Mouse (Mus musculus) stomach, postnatal 0 days (tissue): ENCODE results near the gene Ndst4. TPM values are rescaled to one million over a fixed set of nuclear protein-coding genes. Genes with fewer than 3 reads are reported as not detected.

ENCODE experiments used
- ATAC-seq: fragments of 200-750 bp; cut with Nextera tagmentation; 2 replicates; pipeline ENCODE4 v1.8.0; 2017; ENCODE audit not compliant: low FRiP score, low TSS enrichment
- DNase-seq: peaks from one replicate; pipeline ENCODE4 v3.0.0-alpha.2; 2016; ENCODE audit warnings: low spot score
- H3K27ac ChIP-seq: fragments of 300-500 bp; sonication (generic); replicated peaks from 2 replicates; pipeline ENCODE4 v1.5.1; 2014; ENCODE audit warnings: mild to moderate bottlenecking, control low read depth
- H3K27me3 ChIP-seq: fragments of 300-500 bp; sonication (generic); 2 replicates; pipeline ENCODE4 v1.6.1; 2014; ENCODE audit warnings: low read length; ENCODE audit not compliant: control insufficient read depth, insufficient read depth
- H3K36me3 ChIP-seq: fragments of 300-500 bp; sonication (generic); 2 replicates; pipeline ENCODE4 v1.6.1; 2014; ENCODE audit warnings: low read length, mixed read lengths; ENCODE audit not compliant: control insufficient read depth, insufficient read depth
- H3K4me1 ChIP-seq: fragments of 300-500 bp; sonication (generic); replicated peaks from 2 replicates; pipeline ENCODE4 v1.6.1; 2014; ENCODE audit warnings: antibody characterized with exemption; ENCODE audit not compliant: control insufficient read depth, insufficient read depth
- H3K4me2 ChIP-seq: fragments of 300-500 bp; sonication (generic); replicated peaks from 2 replicates; pipeline ENCODE4 v1.6.1; 2014; ENCODE audit warnings: low read depth, mild to moderate bottlenecking, control low read depth, moderate library complexity
- H3K4me3 ChIP-seq: fragments of 300-500 bp; sonication (generic); 2 replicates; pipeline ENCODE4 v1.5.1; 2014; ENCODE audit warnings: low read depth, low read length, control low read depth
- H3K9ac ChIP-seq: fragments of 300-500 bp; sonication (generic); 2 replicates; pipeline ENCODE4 v1.6.1; 2014; ENCODE audit warnings: mild to moderate bottlenecking, low read length, control low read depth, mixed read lengths
- H3K9me3 ChIP-seq: fragments of 300-500 bp; sonication (generic); 2 replicates; pipeline ENCODE4 v1.6.1; 2016; ENCODE audit warnings: low read length; ENCODE audit not compliant: control insufficient read depth
- CTCF ChIP-seq: IDR thresholded peaks from 2 replicates; pipeline ENCODE4 v1.5.1; 2016; ENCODE audit warnings: antibody characterized with exemption, low read depth, mild to moderate bottlenecking, moderate library complexity
- EP300 ChIP-seq: optimal IDR thresholded peaks from 2 replicates; pipeline ENCODE3; 2016; ENCODE audit warnings: antibody characterized with exemption
- WGBS: fragments of 180-500 bp; shearing (Covaris S2); extraction: QIAGEN DNeasy Blood & Tissue Kit; methylation state at CpG from one replicate; pipeline ENCODE4 v1.1.7; 2014; 5-methylcytosine and 5-hydroxymethylcytosine counted together
- polyA plus RNA-seq: library from polyadenylated mRNA; unstranded; fragments of >200 nt; fragmentation: Nextera tagmentation; extraction: Ambion mirVana; gene quantifications from 2 replicates; pipeline ENCODE4 v1.2.1, GENCODE M21; 2015

Gene Ndst4
- 0.16 and 0.21 TPM in 2 replicates for polyA plus RNA-seq

- Histone ChIP-seq H3K4me1 (no peaks in the 10 kb centered on the region), H3K27me3 (no peaks in the 10 kb centered on the region), H3K27ac (no peak within 1 kb of the TSS), H3K9ac (peak within 1 kb of the TSS; percentile 51; the same call in 1 of the 2 replicates), H3K4me2 (peak within 1 kb of the TSS; percentile 61), H3K4me3 (peak within 1 kb of the TSS; percentile 37), H3K36me3 (no peaks in the 10 kb centered on the region), H3K9me3 (no peaks in the 10 kb centered on the region)
- ATAC-seq (no peak), DNase-seq (peak; percentile 13)
- WGBS: 13% methylated on average over 14 of the region's 14 CpGs
- TF ChIP-seq CTCF (no peak), EP300 (no peak)
These were observed at the start of gene Ndst4 for GRCm38 (mm10) chr3:125403601-125404396. Ndst4 (plus strand) TSS chr3:125404076.

GRCm38 (mm10) chr3:125397443-125397842 lies 6.4 kb upstream of the Ndst4 start:
- TF ChIP-seq CTCF (peak; percentile 13; the same call in 1 of the 2 replicates), EP300 (no peak)
- H3K27ac ChIP-seq: no peak overlapping the region
- H3K27me3 ChIP-seq: no peaks in the 10 kb centered on the region
- no peak overlapping the region for H3K4me3 ChIP-seq
- ATAC-seq: no peak
- no peaks in the 10 kb centered on the region for H3K9me3 ChIP-seq
- no peak for DNase-seq
- H3K36me3 ChIP-seq: no peaks in the 10 kb centered on the region
- no peak overlapping the region for H3K9ac ChIP-seq
- WGBS: 53% methylated on average over 3 of the region's 3 CpGs
- H3K4me2 ChIP-seq: no peak overlapping the region
- H3K4me1 ChIP-seq: no peaks in the 10 kb centered on the region

GRCm38 (mm10) chr3:125406456-125406855 lies 2.6 kb downstream of the Ndst4 start:
- WGBS: 35% methylated on average over 2 of the region's 2 CpGs
- no peaks in the 10 kb centered on the region for H3K9me3 ChIP-seq
- H3K27me3 ChIP-seq: no peaks in the 10 kb centered on the region
- no peak overlapping the region for H3K4me3 ChIP-seq
- DNase-seq: no peak
- TF ChIP-seq CTCF (no peak), EP300 (no peak)
- H3K27ac ChIP-seq: no peak overlapping the region
- H3K4me1 ChIP-seq: no peaks in the 10 kb centered on the region
- H3K9ac ChIP-seq: no peak overlapping the region
- ATAC-seq: no peak
- no peak overlapping the region for H3K4me2 ChIP-seq
- H3K36me3 ChIP-seq: no peaks in the 10 kb centered on the region

GRCm38 (mm10) chr3:125406991-125407390 lies 3.1 kb downstream of the Ndst4 start:
- ATAC-seq: no peak
- Histone ChIP-seq H3K27ac (no peak overlapping the region), H3K27me3 (no peaks in the 10 kb centered on the region), H3K4me3 (no peak overlapping the region), H3K4me2 (no peak overlapping the region), H3K9me3 (no peaks in the 10 kb centered on the region), H3K9ac (no peak overlapping the region), H3K4me1 (no peaks in the 10 kb centered on the region), H3K36me3 (no peaks in the 10 kb centered on the region)
- DNase-seq: no peak
- WGBS: 62% methylated on average over 3 of the region's 3 CpGs
- no peak for TF ChIP-seq EP300
- no peak for TF ChIP-seq CTCF

GRCm38 (mm10) chr3:125466894-125467652 lies 63.2 kb downstream of the Ndst4 start:
- WGBS: 26% methylated on average over 6 of the region's 6 CpGs
- H3K36me3 ChIP-seq: no peaks in the 10 kb centered on the region
- no peak for DNase-seq
- H3K27ac ChIP-seq: no peak overlapping the region
- no peak overlapping the region for H3K9ac ChIP-seq
- no peaks in the 10 kb centered on the region for H3K9me3 ChIP-seq
- H3K4me3 ChIP-seq: no peak overlapping the region
- H3K4me2 ChIP-seq: no peak overlapping the region
- TF ChIP-seq EP300 (no peak), CTCF (no peak)
- H3K27me3 ChIP-seq: no peaks in the 10 kb centered on the region
- no peaks in the 10 kb centered on the region for H3K4me1 ChIP-seq
- no peak for ATAC-seq

GRCm38 (mm10) chr3:125510102-125510501 lies 106.2 kb downstream of the Ndst4 start:
- Histone ChIP-seq H3K4me2 (no peak overlapping the region), H3K9me3 (no peaks in the 10 kb centered on the region), H3K4me3 (no peak overlapping the region), H3K9ac (no peak overlapping the region), H3K4me1 (no peaks in the 10 kb centered on the region), H3K27ac (no peak overlapping the region), H3K27me3 (no peaks in the 10 kb centered on the region), H3K36me3 (no peaks in the 10 kb centered on the region)
- TF ChIP-seq EP300 (no peak), CTCF (no peak)
- ATAC-seq (no peak), DNase-seq (no peak)
- WGBS: 64% methylated on average over 5 of the region's 5 CpGs
